Mouse (Mus musculus) inflammation-experienced regulatory T-cells, adult 6 months (primary cell): ENCODE data around the gene Zfyve21. TPM values are rescaled to one million over a fixed set of nuclear protein-coding genes. Genes with fewer than 3 reads are reported as not detected.
A peak's percentile ranks its signal among the peaks of the same experiment; 100 is the strongest.

Experiments used
- ATAC-seq: one replicate; pipeline ENCODE4 v1.8.0; 2017
- polyA plus RNA-seq, 3 experiments: library from polyadenylated mRNA; unstranded; fragments of 100-300 nt; shearing (Covaris generic); gene quantifications; one replicate each; pipeline ENCODE4 v1.2.1; 2017

Gene Zfyve21
- polyA plus RNA-seq, 3 experiments from 2014 or later = 3.5 to 6.8 (median 4.5) TPM

GRCm38 (mm10) chr12:111800459-111801183, 13.3 kb upstream of the Zfyve21 start:
- ATAC-seq = no peak

DNA sequence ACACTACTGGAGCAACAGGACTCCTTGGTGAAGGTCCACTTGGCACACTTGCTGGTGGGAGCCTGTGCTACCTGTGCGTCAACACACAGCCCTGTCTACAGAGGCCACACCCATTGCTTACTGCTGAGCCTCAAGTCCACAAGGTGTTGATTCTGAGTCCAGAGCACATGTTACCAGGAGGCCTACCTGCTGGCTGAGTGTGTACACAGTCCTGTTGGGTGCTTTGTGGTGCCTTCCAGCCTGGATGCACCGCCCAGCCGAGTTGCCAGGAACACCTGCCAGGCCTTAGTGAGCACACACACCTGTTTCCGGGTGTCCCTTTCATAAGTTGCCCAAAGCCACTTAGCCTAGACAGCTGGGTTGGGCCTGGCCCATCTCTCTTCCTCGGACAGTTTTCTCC, 10.4 kb upstream of the Zfyve21 start:
- ATAC-seq = no peak

GRCm38 (mm10) chr12:111808775-111809174, 5.2 kb upstream of the Zfyve21 start:
- no peak for ATAC-seq

- ATAC-seq = no peak
Measured at GRCm38 (mm10) chr12:111809762-111810161, 4.2 kb upstream of the Zfyve21 start.

GRCm38 (mm10) chr12:111812075-111812474, 1.9 kb upstream of the Zfyve21 start:
- ATAC-seq = no peak

DNA sequence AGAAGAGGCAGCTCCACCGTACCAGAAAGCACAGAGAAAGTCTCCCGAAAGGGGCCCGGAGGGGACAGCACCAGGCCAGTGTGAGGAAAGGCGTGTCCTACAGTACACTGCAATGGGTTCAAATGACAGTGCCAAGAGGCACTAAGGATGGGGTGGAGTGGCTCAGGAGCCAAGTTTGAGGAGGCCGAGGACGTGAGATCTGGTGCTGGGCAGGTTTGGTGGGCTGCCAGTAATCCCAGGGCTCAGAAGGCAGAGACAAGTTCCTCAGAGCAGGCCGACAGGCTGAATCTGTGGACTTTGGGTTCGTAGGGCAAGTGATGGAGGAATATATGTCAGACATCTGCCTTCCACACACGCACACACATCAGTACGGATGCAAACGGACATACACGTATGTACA, 1.4 kb upstream of the Zfyve21 start:
- ATAC-seq = no peak

DNA sequence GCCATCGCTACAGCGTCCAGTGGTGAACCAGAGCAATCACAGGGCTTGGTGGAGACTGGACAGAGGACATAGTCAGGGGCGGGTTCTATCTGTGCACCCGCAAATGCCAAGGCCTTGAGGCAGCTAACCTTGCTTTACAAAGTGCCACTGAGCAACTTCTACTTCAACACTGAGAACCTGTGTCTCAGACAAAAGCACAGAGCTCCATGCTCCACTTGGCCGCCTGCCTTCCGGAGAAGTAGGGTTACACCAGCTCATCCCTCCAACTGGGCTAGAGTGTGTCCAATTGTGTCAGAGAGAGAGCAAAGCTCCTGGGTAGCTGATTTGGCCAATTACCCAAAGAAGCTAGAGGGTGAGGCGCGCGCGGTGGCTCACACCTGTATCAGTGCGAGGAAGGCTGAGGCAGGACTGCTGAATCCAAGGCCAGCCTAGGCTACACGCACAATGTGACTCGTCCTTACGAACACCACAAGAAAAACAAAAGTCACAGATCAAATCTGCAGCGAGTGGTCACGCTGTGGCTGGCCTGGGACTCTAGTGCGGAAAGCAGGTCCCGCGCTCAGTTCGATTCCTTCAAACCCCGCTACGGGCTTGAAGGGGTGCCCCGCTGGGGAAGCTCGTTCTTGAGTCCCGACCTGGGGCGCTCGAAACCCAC, 732 bp upstream of the Zfyve21 start:
- peak; percentile 8 for ATAC-seq

GRCm38 (mm10) chr12:111814769-111815762, 1.1 kb downstream of the Zfyve21 start:
- no peak for ATAC-seq

DNA sequence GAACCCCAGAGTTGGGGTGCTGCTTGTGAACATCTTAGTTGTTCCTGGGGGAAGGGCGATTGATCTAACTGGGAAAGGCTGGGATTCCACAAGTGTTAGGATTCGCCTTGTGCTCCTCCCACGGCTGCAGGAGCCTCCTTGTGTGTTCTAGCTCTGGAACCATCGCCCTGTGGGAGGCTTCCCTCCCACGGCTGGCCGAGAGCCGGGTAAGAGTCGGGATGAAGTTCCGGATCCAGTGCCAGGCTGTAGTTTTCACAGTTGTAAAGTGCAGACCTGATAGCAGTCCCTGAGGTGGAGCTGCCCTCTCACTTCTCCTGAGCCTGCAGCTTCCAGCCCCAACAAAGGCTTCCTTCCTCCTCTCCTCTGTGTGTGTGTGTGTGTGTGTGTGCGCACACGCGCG, 2.6 kb downstream of the Zfyve21 start:
- no peak for ATAC-seq

GRCm38 (mm10) chr12:111816967-111817366, 3.0 kb downstream of the Zfyve21 start:
- ATAC-seq = no peak

DNA sequence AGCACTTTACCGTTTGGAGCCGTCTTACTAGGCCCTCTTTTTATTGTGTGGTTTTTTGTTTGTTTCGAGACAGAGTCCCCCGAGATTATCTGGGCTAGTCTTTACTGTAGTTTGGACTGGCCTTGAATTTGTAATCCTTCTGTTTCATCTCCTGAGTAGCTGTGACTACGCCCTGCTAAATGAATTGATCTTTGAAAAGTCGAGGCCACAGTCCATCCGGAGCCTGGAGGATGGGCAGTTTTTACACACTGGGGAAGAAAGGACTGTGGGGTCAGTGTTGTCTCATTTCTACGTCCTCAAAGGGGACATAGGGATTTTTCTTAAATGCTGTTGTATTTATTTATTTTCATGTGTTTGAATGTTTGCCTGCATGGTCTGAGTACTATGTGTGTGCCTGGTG, 4.0 kb downstream of the Zfyve21 start:
- ATAC-seq = no peak

GRCm38 (mm10) chr12:111819936-111820335, 6.0 kb downstream of the Zfyve21 start:
- no peak for ATAC-seq

- no peak for ATAC-seq
Measured at GRCm38 (mm10) chr12:111820708-111821107, 6.7 kb downstream of the Zfyve21 start.

DNA sequence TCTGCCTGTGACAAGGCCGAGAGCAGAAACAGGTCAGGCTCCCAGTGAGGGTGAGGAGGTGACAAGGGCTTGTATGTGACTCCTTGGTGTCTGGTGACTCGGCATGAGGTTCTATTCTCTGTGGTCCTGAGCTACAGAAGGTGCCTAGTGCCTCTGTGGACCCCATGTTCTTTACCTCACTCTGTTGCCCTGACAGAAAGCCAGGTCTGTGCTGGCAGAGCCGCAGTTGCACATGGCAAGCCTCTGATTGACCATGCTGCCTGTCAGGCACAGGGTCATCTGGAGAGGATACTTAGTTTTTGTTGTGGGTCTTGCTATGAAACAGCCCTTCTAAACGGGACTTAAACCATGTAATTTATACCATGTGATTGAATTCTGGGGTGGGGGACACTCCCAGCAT, 8.0 kb downstream of the Zfyve21 start:
- no peak for ATAC-seq

GRCm38 (mm10) chr12:111827556-111827955, 13.6 kb downstream of the Zfyve21 start:
- ATAC-seq = no peak

- ATAC-seq = no peak
Measured at GRCm38 (mm10) chr12:111829447-111829846, 15.5 kb downstream of the Zfyve21 start.

- no peak for ATAC-seq
Measured at GRCm38 (mm10) chr12:111829954-111830353, 16.0 kb downstream of the Zfyve21 start.

GRCm38 (mm10) chr12:111830375-111830774, 16.4 kb downstream of the Zfyve21 start:
- no peak for ATAC-seq

- ATAC-seq = no peak
Measured at GRCm38 (mm10) chr12:111832643-111833042, 18.7 kb downstream of the Zfyve21 start.

DNA sequence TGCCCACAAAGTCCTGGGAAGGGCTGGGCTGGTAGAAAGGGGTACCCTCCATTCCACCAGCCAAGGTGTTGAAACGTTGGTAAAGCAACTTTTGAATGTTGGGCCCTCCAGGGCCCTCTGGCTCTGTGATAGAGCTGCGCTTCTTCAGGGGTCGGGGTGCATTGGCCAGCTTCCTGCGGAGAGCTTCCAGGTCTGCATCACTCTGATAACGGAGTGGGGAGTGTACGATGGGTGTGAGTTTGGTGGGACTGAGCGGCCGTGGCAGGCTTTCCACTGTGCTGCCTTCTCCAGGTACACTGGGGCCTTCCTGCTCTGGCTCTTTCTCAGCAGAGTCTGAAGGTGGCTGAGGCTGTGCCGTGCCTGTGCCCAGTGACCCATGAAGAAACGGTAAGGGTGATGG, 19.5 kb downstream of the Zfyve21 start:
- ATAC-seq = no peak

DNA sequence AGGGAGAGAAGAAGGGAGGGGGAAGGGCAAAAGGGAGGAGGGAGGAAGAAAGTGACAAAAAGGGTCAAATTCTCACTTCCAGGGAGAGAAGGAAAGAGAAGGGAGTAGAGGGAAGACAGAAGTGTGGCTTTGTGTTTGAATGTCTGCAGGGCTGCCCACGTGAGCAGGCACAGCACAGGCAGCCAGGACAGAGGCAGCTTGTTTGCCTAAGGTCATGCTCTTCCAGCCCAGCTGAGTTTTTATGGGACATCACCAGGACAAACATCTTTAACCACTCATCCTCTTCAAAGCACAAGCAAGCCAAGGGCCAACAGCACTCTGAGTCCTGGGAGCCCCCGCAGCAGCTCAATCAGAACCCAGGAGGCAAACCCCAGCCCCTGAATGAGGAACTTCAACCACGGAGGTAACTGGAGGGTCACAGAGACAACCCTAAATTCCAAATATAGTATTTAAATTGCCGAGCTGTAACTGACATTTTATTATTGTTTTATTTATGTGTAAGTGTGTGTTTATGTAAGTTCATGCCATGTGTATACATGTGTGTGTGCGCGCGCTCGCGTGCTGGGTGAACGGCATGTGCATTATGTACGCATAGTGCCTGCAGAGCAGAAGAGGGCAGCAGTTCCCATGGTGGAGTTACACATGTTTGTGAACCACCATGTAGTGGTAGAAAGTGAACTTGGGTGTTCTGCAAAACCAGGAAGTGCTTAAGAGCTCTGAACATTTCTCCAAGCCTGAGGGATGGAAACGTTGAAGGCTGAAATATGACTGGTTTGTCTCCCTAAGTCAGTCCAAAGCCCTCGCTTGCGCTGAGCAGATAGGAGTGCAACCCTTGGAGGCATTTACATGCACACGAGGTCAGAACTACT, 28.8 kb downstream of the Zfyve21 start:
- no peak for ATAC-seq

GRCm38 (mm10) chr12:111843470-111843869, 29.5 kb downstream of the Zfyve21 start:
- no peak for ATAC-seq
